ENCODE assay signal across 8 mouse cellular contexts in genomic region chr4:154960021-154960689, GRCm38 (mm10). TPM values are rescaled to one million over a fixed set of nuclear protein-coding genes. Genes with fewer than 3 reads are reported as not detected.
A peak's percentile ranks its signal among the peaks of the same experiment; 100 is the strongest.
DNase-seq lines count a peak whose midpoint lies in the region; ATAC-seq and TF ChIP-seq lines count a peak whose summit lies in the region.

No protein-coding gene starts in this region.

- no peak for DNase-seq in kidney, postnatal 0 days (ENCODE audit: low spot score)
- DNase-seq in kidney, adult 9 months, result no peak
- DNase-seq in urinary bladder, postnatal 14 days (ENCODE audit: low spot score), result no peak
- DNase-seq in spleen, adult 12 weeks (ENCODE audit: low spot score), result no peak
- no peak for DNase-seq in embryo, embryonic 11 days

- no peaks in the 10 kb centered on the region for H3K36me3 ChIP-seq in kidney, postnatal 0 days (ENCODE audit: insufficient read depth, low read length)
- no peaks in the 10 kb centered on the region for H3K36me3 ChIP-seq in hindbrain, embryonic 12.5 days
- no peaks in the 10 kb centered on the region for H3K36me3 ChIP-seq in midbrain, embryonic 13.5 days

- no peaks in the 10 kb centered on the region for H3K9me3 ChIP-seq in kidney, postnatal 0 days (replicated peaks; ENCODE audit: low read length)
- no peaks in the 10 kb centered on the region for H3K9me3 ChIP-seq in hindbrain, embryonic 12.5 days (replicated peaks)
- H3K9me3 ChIP-seq in midbrain, embryonic 13.5 days, result no peaks in the 10 kb centered on the region

- peak overlapping the region; percentile 82 for H3K4me2 ChIP-seq in kidney, postnatal 0 days (ENCODE audit: low read length)
- H3K4me2 ChIP-seq in hindbrain, embryonic 12.5 days (replicated peaks), result peak overlapping the region; percentile 85
- peak overlapping the region; percentile 84 for H3K4me2 ChIP-seq in midbrain, embryonic 13.5 days (replicated peaks)

- no peak for TF ChIP-seq CTCF in kidney, postnatal 0 days (IDR thresholded peaks at IDR 0.05; ENCODE audit: low read depth)

- peaks cover 30% of the 10 kb centered on the region for H3K4me1 ChIP-seq in kidney, postnatal 0 days (replicated peaks; ENCODE audit: insufficient read depth, low read length)
- peaks cover 9% of the 10 kb centered on the region for H3K4me1 ChIP-seq in brown adipose tissue, adult 24 weeks (ENCODE audit: control insufficient read depth, insufficient read depth, insufficient read length, low read length)
- H3K4me1 ChIP-seq in hindbrain, embryonic 12.5 days, result peaks cover 79% of the 10 kb centered on the region
- H3K4me1 ChIP-seq in midbrain, embryonic 13.5 days (replicated peaks), result peaks cover 74% of the 10 kb centered on the region

- ATAC-seq in kidney, postnatal 0 days (replicated peaks; ENCODE audit: low FRiP score, low read depth), result no peak
- ATAC-seq in hindbrain, embryonic 12.5 days (ENCODE audit: low FRiP score), result no peak
- no peak; the same call in 1 of the 2 replicates for ATAC-seq in midbrain, embryonic 13.5 days

- peak overlapping the region; percentile 42 for H3K4me3 ChIP-seq in kidney, postnatal 0 days (replicated peaks; ENCODE audit: low read depth, low read length)
- peak overlapping the region; percentile 55 for H3K4me3 ChIP-seq in brown adipose tissue, adult 24 weeks (ENCODE audit: insufficient read depth, low read depth, low read length)
- H3K4me3 ChIP-seq in hindbrain, embryonic 12.5 days, result peak overlapping the region; percentile 79
- H3K4me3 ChIP-seq in midbrain, embryonic 13.5 days (replicated peaks), result peak overlapping the region; percentile 83

- 23% methylated on average over 20 of the region's 20 CpGs for WGBS in kidney, postnatal 0 days
- WGBS in hindbrain, embryonic 12.5 days, result 13% methylated on average over 15 of the region's 20 CpGs
- WGBS in midbrain, embryonic 13.5 days, result 6% methylated on average over 20 of the region's 20 CpGs

- H3K27ac ChIP-seq in kidney, postnatal 0 days, result no peak overlapping the region
- H3K27ac ChIP-seq in brown adipose tissue, adult 24 weeks (replicated peaks; ENCODE audit: low read depth, low read length), result no peak overlapping the region
- peak overlapping the region; percentile 97 for H3K27ac ChIP-seq in hindbrain, embryonic 12.5 days
- H3K27ac ChIP-seq in midbrain, embryonic 13.5 days, result peak overlapping the region; percentile 93

- H3K27me3 ChIP-seq in kidney, postnatal 0 days (ENCODE audit: insufficient read depth, low read length), result peaks cover 41% of the 10 kb centered on the region
- H3K27me3 ChIP-seq in hindbrain, embryonic 12.5 days, result peaks cover 63% of the 10 kb centered on the region
- H3K27me3 ChIP-seq in midbrain, embryonic 13.5 days, result peaks cover 20% of the 10 kb centered on the region; the same call in 1 of the 2 replicates

- 0 out of 2 replicates have a peak overlapping the region, but pooled peaks have one; percentile 46 for H3K9ac ChIP-seq in kidney, postnatal 0 days (ENCODE audit: low read depth, low read length)
- peak overlapping the region; percentile 92; the same call in 1 of the 2 replicates for H3K9ac ChIP-seq in hindbrain, embryonic 12.5 days
- H3K9ac ChIP-seq in midbrain, embryonic 13.5 days (replicated peaks), result peak overlapping the region; percentile 96

RNA-seq across cellular contexts. Expression of gene Hes5, which starts 0.6 kb away (rescaled TPM):
- 5.8 and 6.2 TPM in 2 replicates for polyA plus RNA-seq in kidney, postnatal 0 days (2015; fragmentation: Nextera tagmentation; extraction: Ambion mirVana)
- not detected in 2 replicates for polyA plus RNA-seq in brown adipose tissue, adult 24 weeks (2012; ENCODE audit: insufficient read depth, insufficient read length, missing spikeins)
- polyA plus RNA-seq in hindbrain, embryonic 12.5 days (2016; fragmentation: Nextera tagmentation; extraction: Ambion mirVana), result 293 and 329 TPM in 2 replicates
- 291 and 346 TPM in 2 replicates for polyA plus RNA-seq in midbrain, embryonic 13.5 days (2015; fragmentation: Nextera tagmentation; extraction: Ambion mirVana)

RNA-seq across cellular contexts. Expression of gene Pank4, which starts 3.8 kb away (rescaled TPM):
- 30.4 TPM in 2 replicates for polyA plus RNA-seq in kidney, postnatal 0 days (2015; fragmentation: Nextera tagmentation; extraction: Ambion mirVana)
- polyA plus RNA-seq in brown adipose tissue, adult 24 weeks (2012; ENCODE audit: insufficient read depth, insufficient read length, missing spikeins), result 11.0 and 18.7 TPM in 2 replicates
- 42.5 and 44.5 TPM in 2 replicates for polyA plus RNA-seq in hindbrain, embryonic 12.5 days (2016; fragmentation: Nextera tagmentation; extraction: Ambion mirVana)
- 42.0 and 43.3 TPM in 2 replicates for polyA plus RNA-seq in midbrain, embryonic 13.5 days (2015; fragmentation: Nextera tagmentation; extraction: Ambion mirVana)

RNA-seq across cellular contexts. Expression of gene Tnfrsf14, which starts 31.8 kb away (rescaled TPM):
- 0.75 and 1.3 TPM in 2 replicates for polyA plus RNA-seq in kidney, postnatal 0 days (2015; fragmentation: Nextera tagmentation; extraction: Ambion mirVana)
- polyA plus RNA-seq in brown adipose tissue, adult 24 weeks (2012; ENCODE audit: insufficient read depth, insufficient read length, missing spikeins), result 2.1 and 4.6 TPM in 2 replicates
- 0.79 and 0.97 TPM in 2 replicates for polyA plus RNA-seq in hindbrain, embryonic 12.5 days (2016; fragmentation: Nextera tagmentation; extraction: Ambion mirVana)
- 0.40 TPM in 2 replicates for polyA plus RNA-seq in midbrain, embryonic 13.5 days (2015; fragmentation: Nextera tagmentation; extraction: Ambion mirVana)

Comparison
In these comparisons a context has a peak if more than half of its experiments do, and no peak if none do; other contexts are left out.
1. H3K27ac ChIP-seq: peak in hindbrain, embryonic 12.5 days (single experiment) and midbrain, embryonic 13.5 days (single experiment); none in kidney, postnatal 0 days (single experiment) and brown adipose tissue, adult 24 weeks (single experiment).
2. H3K9ac ChIP-seq: peak in every context shown above with its lines; median percentile 96 in midbrain, embryonic 13.5 days; 92 in hindbrain, embryonic 12.5 days; 46 in kidney, postnatal 0 days.
3. RNA of gene Hes5, which starts 0.6 kb away (polyA plus RNA-seq): 291 to 346 TPM in midbrain, embryonic 13.5 days and 293 to 329 TPM in hindbrain, embryonic 12.5 days; 5.8 to 6.2 TPM in kidney, postnatal 0 days and not detected in brown adipose tissue, adult 24 weeks; every median in the first group is over 10 times any median in the second.
4. Peak in every context shown above with its lines, with median percentiles within 50 percentile points of each other: H3K4me2 ChIP-seq and H3K4me3 ChIP-seq.